Mouse (Mus musculus) ES-Bruce4 (cell line): ENCODE data around the gene Pnpo. TPM values are rescaled to one million over a fixed set of nuclear protein-coding genes. Genes with fewer than 3 reads are reported as not detected.

Experiments used
- H3K27ac ChIP-seq: 2 replicates; pipeline ENCODE4 v1.5.1; 2012; ENCODE audit warnings: low read length, inconsistent platforms; ENCODE audit not compliant: insufficient read depth
- H3K27me3 ChIP-seq: 2 replicates; pipeline ENCODE4 v1.6.1; 2012; ENCODE audit warnings: mild to moderate bottlenecking, low read length, inconsistent platforms; ENCODE audit not compliant: control insufficient read depth, poor library complexity, insufficient read depth, severe bottlenecking
- H3K36me3 ChIP-seq: 2 replicates; pipeline ENCODE4 v1.6.1; 2012; ENCODE audit warnings: inconsistent platforms, mild to moderate bottlenecking, low read length, moderate library complexity; ENCODE audit not compliant: control insufficient read depth, poor library complexity, insufficient read depth, severe bottlenecking
- H3K4me1 ChIP-seq: one replicate; pipeline ENCODE4 v1.8.1; 2011; ENCODE audit warnings: low read length; ENCODE audit not compliant: control insufficient read depth, insufficient read depth
- H3K4me3 ChIP-seq: 2 replicates; pipeline ENCODE4 v1.5.1; 2011; ENCODE audit warnings: low read depth, mild to moderate bottlenecking, low read length
- H3K9ac ChIP-seq: 2 replicates; pipeline ENCODE4 v1.6.1; 2012; ENCODE audit warnings: low read depth, mild to moderate bottlenecking, inconsistent platforms; ENCODE audit not compliant: poor library complexity, severe bottlenecking
- H3K9me3 ChIP-seq: replicated peaks from 2 replicates; pipeline ENCODE4 v1.6.1; 2012; ENCODE audit warnings: mild to moderate bottlenecking, low read length, inconsistent platforms; ENCODE audit not compliant: control insufficient read depth, poor library complexity, insufficient read depth, severe bottlenecking
- CTCF ChIP-seq: IDR thresholded peaks from one replicate; pipeline ENCODE4 v1.8.1; 2011; ENCODE audit warnings: low read depth, low read length
- EP300 ChIP-seq: IDR thresholded peaks from 2 replicates; pipeline ENCODE4 v1.6.1; 2011; ENCODE audit warnings: low read depth, low read length; ENCODE audit not compliant: insufficient read depth
- POLR2A ChIP-seq: IDR thresholded peaks from one replicate; pipeline ENCODE4 v1.8.1; 2011; ENCODE audit warnings: low read length; ENCODE audit not compliant: insufficient read depth
- polyA plus RNA-seq: library from polyadenylated mRNA; stranded (reverse); fragments of >200 nt; gene quantifications from 2 replicates; pipeline ENCODE4 v1.2.4, GENCODE M21; 2011; ENCODE audit warnings: low read depth; ENCODE audit not compliant: missing spikeins, insufficient read depth, insufficient read length

The Pnpo gene
- polyA plus RNA-seq, 1 experiment: 23.6 TPM

- Histone ChIP-seq H3K4me3 (no peak overlapping the region), H3K9ac (no peak overlapping the region), H3K4me1 (peaks cover 4% of the 10 kb centered on the region), H3K36me3 (no peaks in the 10 kb centered on the region), H3K27ac (no peak overlapping the region), H3K27me3 (no peaks in the 10 kb centered on the region), H3K9me3 (no peaks in the 10 kb centered on the region)
- TF ChIP-seq POLR2A (no peak), EP300 (no peak), CTCF (no peak)
Measured at GRCm38 (mm10) chr11:96966914-96967543, 23.2 kb upstream of the Pnpo start.

GRCm38 (mm10) chr11:96966172-96966571 lies 22.4 kb upstream of the Pnpo start:
- Histone ChIP-seq H3K36me3 (peaks cover 2% of the 10 kb centered on the region; the same call in 1 of the 2 replicates), H3K9ac (no peak overlapping the region), H3K9me3 (no peaks in the 10 kb centered on the region), H3K4me3 (no peak overlapping the region), H3K27ac (no peak overlapping the region), H3K4me1 (peaks cover 7% of the 10 kb centered on the region), H3K27me3 (no peaks in the 10 kb centered on the region)
- TF ChIP-seq CTCF: no peak
- TF ChIP-seq POLR2A: no peak
- TF ChIP-seq EP300: no peak

DNA sequence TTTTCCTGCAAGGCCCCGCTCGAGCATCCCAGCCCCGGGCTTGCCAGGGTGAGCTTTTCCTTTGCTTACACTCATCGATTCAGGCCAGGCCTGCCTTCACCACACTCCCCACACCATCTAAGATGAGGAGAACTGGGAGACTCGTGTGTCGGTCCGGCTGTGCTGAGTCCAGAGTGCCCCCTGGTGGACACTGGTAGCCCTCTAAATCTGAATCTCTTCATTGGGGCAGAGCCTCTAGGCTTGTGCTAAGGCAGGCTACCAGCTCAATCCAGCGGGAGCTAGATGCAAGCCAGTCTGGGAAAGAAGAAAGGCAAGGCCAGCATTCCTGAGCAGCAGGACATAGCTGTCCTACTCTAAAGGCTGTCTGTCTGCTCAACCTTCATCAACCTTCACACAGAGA lies 19.8 kb upstream of the Pnpo start:
- H3K27ac ChIP-seq: peak overlapping the region; percentile 63; the same call in 1 of the 2 replicates
- TF ChIP-seq POLR2A (no peak), CTCF (peak; percentile 95), EP300 (peak; percentile 92)
- no peaks in the 10 kb centered on the region for H3K9me3 ChIP-seq
- H3K9ac ChIP-seq: peak overlapping the region; percentile 39
- peaks cover 4% of the 10 kb centered on the region for H3K4me1 ChIP-seq
- no peaks in the 10 kb centered on the region for H3K27me3 ChIP-seq
- H3K36me3 ChIP-seq: peaks cover 14% of the 10 kb centered on the region
- H3K4me3 ChIP-seq: no peak overlapping the region

DNA sequence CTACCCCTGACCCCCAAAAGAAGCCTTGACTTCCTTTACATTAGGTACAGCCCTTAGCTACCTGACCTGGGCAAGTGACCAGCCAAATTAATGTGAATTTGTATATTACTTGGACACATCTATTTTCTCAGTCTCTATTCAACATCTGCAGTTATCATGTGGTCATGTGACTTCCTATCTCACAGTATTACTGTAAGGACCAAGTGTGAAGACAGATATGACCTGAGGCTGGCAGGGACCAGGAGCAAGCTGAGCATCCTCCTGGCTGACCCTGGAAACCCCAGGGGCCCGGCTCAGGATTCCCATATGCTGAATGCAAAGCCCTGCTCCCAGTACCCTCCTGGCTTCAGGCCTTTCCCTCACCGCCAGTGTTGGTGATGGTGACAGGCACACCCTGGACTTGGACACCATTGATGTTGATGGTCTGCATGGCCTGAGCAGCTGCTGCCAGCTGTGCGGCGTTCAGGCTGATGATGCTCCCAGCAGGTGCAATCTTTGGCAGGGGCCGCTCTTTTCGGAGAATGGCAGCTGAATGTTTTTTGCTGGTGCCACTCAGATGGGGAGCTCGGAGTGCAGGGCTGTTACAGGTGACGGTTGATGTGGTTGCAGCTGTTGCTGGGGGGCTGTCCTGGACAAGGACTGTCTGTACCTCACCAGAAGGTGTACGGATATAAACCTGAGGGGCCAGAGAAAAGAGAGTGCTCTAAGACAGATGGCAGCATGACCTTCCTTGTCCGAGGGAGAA lies 13.4 kb upstream of the Pnpo start:
- no peak for TF ChIP-seq POLR2A
- TF ChIP-seq CTCF: no peak
- no peak for TF ChIP-seq EP300
- Histone ChIP-seq H3K27ac (peak overlapping the region; percentile 57), H3K27me3 (no peaks in the 10 kb centered on the region), H3K4me1 (peaks cover 10% of the 10 kb centered on the region), H3K9me3 (no peaks in the 10 kb centered on the region), H3K4me3 (no peak overlapping the region), H3K36me3 (peaks cover 34% of the 10 kb centered on the region), H3K9ac (no peak overlapping the region)

DNA sequence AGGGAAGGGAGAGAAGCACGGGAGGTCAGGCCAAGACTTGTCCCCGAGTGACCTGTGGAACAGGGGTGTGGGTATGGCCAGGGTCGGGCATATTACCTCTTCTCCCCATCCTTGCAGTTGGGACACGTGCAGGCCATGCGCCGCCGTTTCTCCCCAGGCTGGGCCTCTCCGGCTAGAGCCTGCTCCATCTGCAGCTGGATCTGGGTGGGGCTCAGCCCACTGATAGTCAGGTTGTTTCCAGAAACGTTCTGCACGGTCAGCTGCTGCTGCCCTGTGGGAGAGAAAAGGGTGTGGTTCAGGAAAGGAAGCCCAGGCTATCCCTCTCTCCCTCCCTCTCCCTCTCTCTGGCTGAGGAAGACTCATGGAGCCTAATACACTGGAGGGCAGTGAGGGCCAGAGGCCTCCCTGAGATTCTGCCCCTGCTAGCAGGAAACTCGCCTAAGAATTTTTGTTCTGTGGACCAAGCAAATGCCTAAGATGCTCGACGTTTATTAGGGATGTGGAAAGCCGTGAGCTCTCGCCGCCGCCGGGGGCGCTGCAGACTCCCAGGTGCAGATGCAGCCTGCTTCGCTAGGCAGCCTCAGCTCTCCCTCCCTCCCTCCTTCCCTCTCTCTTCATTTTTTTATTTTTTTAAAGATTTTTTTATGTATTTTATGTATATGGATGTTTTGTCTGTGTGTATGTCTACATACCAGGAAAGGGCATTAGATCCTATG lies 12.4 kb upstream of the Pnpo start:
- peak overlapping the region; percentile 43 for H3K9ac ChIP-seq
- H3K36me3 ChIP-seq: peaks cover 41% of the 10 kb centered on the region

More for the DNA sequence above, 12.4 kb upstream of the Pnpo start:
- H3K27ac ChIP-seq: peak overlapping the region; percentile 77
- peak overlapping the region; percentile 54 for H3K4me3 ChIP-seq
- H3K9me3 ChIP-seq: no peaks in the 10 kb centered on the region
- TF ChIP-seq CTCF (peak; percentile 73), POLR2A (no peak), EP300 (peak; percentile 96)
- peaks cover 7% of the 10 kb centered on the region for H3K4me1 ChIP-seq
- no peaks in the 10 kb centered on the region for H3K27me3 ChIP-seq
